Mouse (Mus musculus) embryonic facial prominence, embryonic 13.5 days (tissue): ENCODE data around the gene Atg13. TPM values are rescaled to one million over a fixed set of nuclear protein-coding genes. Genes with fewer than 3 reads are reported as not detected.
A peak's percentile ranks its signal among the peaks of the same experiment; 100 is the strongest.

ENCODE experiments used
- ATAC-seq: fragments of 200-750 bp; cut with Nextera tagmentation; 2 replicates; pipeline ENCODE4 v1.8.0; 2017; ENCODE audit warnings: low read depth; ENCODE audit not compliant: insufficient number of reproducible peaks, insufficient read depth, low FRiP score, low TSS enrichment
- H3K27ac ChIP-seq: fragments of 300-500 bp; sonication (generic); 2 replicates; pipeline ENCODE4 v1.5.1; 2015; ENCODE audit warnings: moderate library complexity, mild to moderate bottlenecking, inconsistent platforms
- H3K27me3 ChIP-seq: fragments of 300-500 bp; sonication (generic); 2 replicates; pipeline ENCODE4 v1.6.1; 2015; ENCODE audit warnings: mild to moderate bottlenecking, inconsistent platforms
- H3K36me3 ChIP-seq: fragments of 300-500 bp; sonication (generic); 2 replicates; pipeline ENCODE4 v1.6.1; 2015; ENCODE audit warnings: mild to moderate bottlenecking, inconsistent platforms
- H3K4me1 ChIP-seq: fragments of 300-500 bp; sonication (generic); 2 replicates; pipeline ENCODE4 v1.6.1; 2015; ENCODE audit warnings: inconsistent platforms
- H3K4me2 ChIP-seq: fragments of 300-500 bp; sonication (generic); 2 replicates; pipeline ENCODE4 v1.6.1; 2015; ENCODE audit warnings: moderate library complexity, mild to moderate bottlenecking, inconsistent platforms
- H3K4me3 ChIP-seq: fragments of 300-500 bp; sonication (generic); 2 replicates; pipeline ENCODE4 v1.5.1; 2015; ENCODE audit warnings: mild to moderate bottlenecking, inconsistent platforms
- H3K9ac ChIP-seq: fragments of 300-500 bp; sonication (generic); 2 replicates; pipeline ENCODE4 v1.6.1; 2015; ENCODE audit warnings: mild to moderate bottlenecking, inconsistent platforms
- H3K9me3 ChIP-seq: fragments of 300-500 bp; sonication (generic); 2 replicates; pipeline ENCODE4 v1.6.1; 2016; ENCODE audit warnings: inconsistent platforms
- WGBS: fragments of 180-500 bp; shearing (Covaris S2); methylation state at CpG from one replicate; pipeline ENCODE4 v1.1.7; 2015; ENCODE audit warnings: mixed read lengths; 5-methylcytosine and 5-hydroxymethylcytosine counted together
- polyA plus RNA-seq: library from polyadenylated mRNA; unstranded; fragments of >200 nt; fragmentation: Nextera tagmentation; extraction: Ambion mirVana; gene quantifications from 2 replicates; pipeline ENCODE4 v1.2.1, GENCODE M21; 2015

Atg13 gene
- polyA plus RNA-seq, 1 experiment from 2014 or later, result 28.5 TPM

DNA sequence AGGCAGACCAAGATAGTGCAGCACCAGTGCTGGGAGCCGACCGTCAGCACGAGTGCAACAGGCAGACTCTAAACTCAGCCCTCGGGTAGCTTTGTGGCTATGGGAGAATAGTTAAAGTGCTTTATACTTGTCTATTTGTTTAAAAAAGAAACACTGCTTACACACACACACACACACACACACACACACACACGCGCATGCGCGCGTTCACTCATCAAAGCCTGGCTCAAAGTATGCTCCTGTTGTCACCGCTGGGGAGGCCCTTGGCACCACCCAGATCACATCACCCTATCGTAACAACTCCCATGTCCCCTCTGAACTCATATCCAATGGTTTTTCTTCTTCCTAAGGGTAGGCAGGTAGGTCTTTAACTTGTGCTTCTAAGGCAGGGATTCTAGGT is 66.4 kb downstream of the Atg13 start:
- no peak overlapping the region for H3K9ac ChIP-seq
- H3K4me3 ChIP-seq, result no peak overlapping the region
- H3K27ac ChIP-seq, result no peak overlapping the region
- H3K4me2 ChIP-seq, result no peak overlapping the region
- H3K36me3 ChIP-seq, result peaks cover 61% of the 10 kb centered on the region
- 93% methylated on average over 11 of the region's 11 CpGs for WGBS
- H3K9me3 ChIP-seq, result no peaks in the 10 kb centered on the region
- no peak for ATAC-seq
- no peaks in the 10 kb centered on the region for H3K27me3 ChIP-seq
- H3K4me1 ChIP-seq, result peaks cover 11% of the 10 kb centered on the region

DNA sequence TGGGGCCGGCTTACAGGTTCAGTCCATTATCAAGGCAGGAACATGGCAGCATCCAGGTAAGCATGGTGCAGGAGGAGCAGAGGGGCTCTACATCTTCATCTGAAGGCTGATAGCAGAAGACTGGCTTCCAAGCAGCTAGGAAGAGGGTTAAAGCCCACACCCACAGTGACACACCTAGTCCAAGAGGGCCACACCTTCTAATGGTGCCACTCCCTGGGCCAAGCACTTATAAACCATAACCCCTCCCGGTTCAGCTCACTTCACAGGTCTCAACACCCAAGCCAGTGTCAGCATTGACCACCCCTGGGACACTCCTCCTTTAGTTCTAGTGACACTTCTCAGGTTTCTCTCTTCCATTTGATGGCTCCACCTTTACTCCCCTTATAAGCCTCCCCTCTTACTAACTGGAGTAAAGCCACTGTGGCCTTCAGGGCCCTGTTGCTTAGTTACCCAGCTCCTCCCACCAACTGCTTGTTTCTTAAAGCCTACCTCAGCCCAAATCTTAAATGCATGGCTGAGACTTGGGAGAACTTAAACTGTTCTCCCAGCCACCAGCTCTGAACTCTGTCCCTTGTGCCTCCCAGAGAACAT is 67.5 kb downstream of the Atg13 start:
- ATAC-seq, result no peak
- WGBS, result 87% methylated on average over 2 of the region's 2 CpGs

DNA sequence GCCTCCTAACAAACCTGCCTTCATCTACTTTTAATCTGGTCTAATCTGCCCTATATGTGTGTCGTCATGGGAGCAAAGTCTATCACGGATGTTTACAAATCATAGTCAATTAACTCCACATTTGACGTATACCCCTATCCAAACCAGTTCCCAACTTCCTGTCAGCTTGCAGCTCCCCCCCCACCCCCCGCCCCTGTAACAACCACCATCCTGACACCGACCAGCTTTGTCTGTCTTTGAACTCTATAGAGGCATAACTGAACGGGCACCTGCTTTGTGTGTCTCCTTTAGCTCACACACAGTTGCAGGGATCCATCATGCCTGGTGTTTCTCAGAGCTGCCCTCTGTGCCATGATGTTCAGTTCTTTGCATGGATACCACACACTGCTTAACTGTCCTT is 71.4 kb downstream of the Atg13 start:
- no peak overlapping the region for H3K4me3 ChIP-seq
- no peak overlapping the region for H3K9ac ChIP-seq
- no peaks in the 10 kb centered on the region for H3K27me3 ChIP-seq
- ATAC-seq, result no peak
- H3K4me1 ChIP-seq, result no peaks in the 10 kb centered on the region
- no peak overlapping the region for H3K27ac ChIP-seq
- H3K36me3 ChIP-seq, result peaks cover 19% of the 10 kb centered on the region
- H3K4me2 ChIP-seq, result no peak overlapping the region
- H3K9me3 ChIP-seq, result no peaks in the 10 kb centered on the region
- WGBS, result 61% methylated on average over 6 of the region's 6 CpGs

More for the DNA sequence above, 67.5 kb downstream of the Atg13 start:
- Histone ChIP-seq H3K4me1 (0 out of 2 replicates have a peak, but pooled peaks cover 1% of the 10 kb centered on the region), H3K36me3 (peaks cover 59% of the 10 kb centered on the region), H3K9me3 (no peaks in the 10 kb centered on the region), H3K27ac (no peak overlapping the region), H3K4me2 (no peak overlapping the region), H3K4me3 (no peak overlapping the region), H3K27me3 (no peaks in the 10 kb centered on the region), H3K9ac (no peak overlapping the region)

DNA sequence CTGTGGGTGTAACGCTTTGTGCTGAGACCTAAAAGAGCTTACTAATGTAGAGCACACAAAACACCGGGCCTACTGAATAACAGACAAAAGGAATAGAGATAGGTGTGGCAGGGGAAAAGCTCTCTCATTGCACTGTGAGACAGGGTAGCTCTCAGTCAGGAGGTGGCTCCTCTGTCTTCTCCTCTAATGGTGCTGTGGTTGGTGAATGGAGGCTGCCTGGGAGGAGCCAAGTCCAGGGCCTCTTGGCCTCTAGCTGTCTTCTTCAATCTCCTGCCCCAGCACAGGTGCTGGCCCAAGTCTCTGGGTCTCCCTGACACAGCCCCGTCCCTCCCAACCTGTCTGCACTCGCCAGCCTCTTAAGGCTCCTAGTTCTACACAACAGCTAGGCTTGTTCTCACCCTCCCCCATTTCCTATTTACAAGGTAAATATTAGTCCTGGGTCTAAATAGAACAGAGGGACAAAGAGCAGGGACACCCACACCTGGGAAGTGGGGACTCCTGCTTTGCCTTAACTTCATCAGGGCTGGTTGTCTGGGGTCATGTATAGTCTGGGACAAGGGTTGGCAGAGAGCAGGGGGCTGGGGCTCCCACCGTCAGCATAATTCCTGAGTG is 73.5 kb downstream of the Atg13 start:
- H3K4me3 ChIP-seq, result no peak overlapping the region
- H3K9ac ChIP-seq, result no peak overlapping the region
- WGBS, result 81% methylated on average over 5 of the region's 5 CpGs
- H3K36me3 ChIP-seq, result no peaks in the 10 kb centered on the region; the same call in 1 of the 2 replicates
- no peak for ATAC-seq
- no peaks in the 10 kb centered on the region for H3K27me3 ChIP-seq
- H3K27ac ChIP-seq, result no peak overlapping the region
- no peak overlapping the region for H3K4me2 ChIP-seq
- H3K9me3 ChIP-seq, result no peaks in the 10 kb centered on the region
- no peaks in the 10 kb centered on the region for H3K4me1 ChIP-seq

DNA sequence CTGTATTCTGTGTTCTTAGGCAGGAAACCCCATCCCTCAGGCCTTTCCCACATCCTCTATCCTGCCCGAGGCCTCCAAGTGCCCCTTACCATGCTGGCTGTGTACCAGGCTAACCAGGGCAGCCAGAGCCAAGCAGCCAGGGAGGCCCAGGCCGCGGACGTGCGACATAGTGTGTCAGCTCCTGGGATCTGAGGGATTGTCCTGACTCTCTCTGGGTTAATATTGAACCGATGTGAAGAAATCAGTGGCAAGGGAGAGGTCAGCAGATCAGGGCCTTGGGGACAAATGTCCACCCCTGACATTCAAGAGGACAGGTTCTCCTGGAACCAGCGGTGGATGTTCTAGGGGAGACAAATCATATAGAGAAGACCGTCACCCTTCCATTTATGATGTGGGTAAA is 74.1 kb downstream of the Atg13 start, which contains the start of gene F2:
F2 (minus strand) TSS at position 186 of the 400 bp plus-strand sequence.
- WGBS, result 88% methylated on average over 8 of the region's 8 CpGs
- Histone ChIP-seq H3K27ac (no peak within 1 kb of the TSS), H3K27me3 (no peaks in the 10 kb centered on the region), H3K4me2 (no peak within 1 kb of the TSS), H3K4me3 (no peak within 1 kb of the TSS), H3K9ac (no peak within 1 kb of the TSS), H3K9me3 (no peaks in the 10 kb centered on the region), H3K36me3 (no peaks in the 10 kb centered on the region), H3K4me1 (no peaks in the 10 kb centered on the region)
- no peak for ATAC-seq

DNA sequence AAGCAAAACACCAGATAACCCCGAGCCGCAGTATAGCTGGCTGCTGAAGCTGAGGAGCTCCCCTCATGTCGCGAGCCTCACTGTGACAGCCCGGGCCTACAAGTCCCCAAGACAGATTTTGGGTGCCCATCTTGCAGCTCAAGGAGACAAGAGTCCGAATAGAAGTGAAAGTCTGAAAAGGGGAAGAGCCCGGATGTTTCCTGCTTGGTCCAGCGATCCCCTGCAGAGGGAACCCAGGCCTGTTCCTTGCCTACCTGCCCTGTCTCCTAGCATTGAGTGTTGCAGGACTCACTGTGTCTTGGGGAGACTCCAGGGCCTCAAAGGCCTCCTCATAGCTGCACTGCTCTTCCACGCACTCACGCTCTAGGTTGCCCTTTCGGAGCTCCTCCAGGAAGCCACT is 74.9 kb downstream of the Atg13 start:
- Histone ChIP-seq H3K9ac (no peak overlapping the region), H3K4me2 (no peak overlapping the region), H3K4me1 (no peaks in the 10 kb centered on the region), H3K36me3 (no peaks in the 10 kb centered on the region), H3K9me3 (no peaks in the 10 kb centered on the region), H3K4me3 (no peak overlapping the region), H3K27me3 (no peaks in the 10 kb centered on the region), H3K27ac (no peak overlapping the region)
- 89% methylated on average over 11 of the region's 11 CpGs for WGBS
- no peak for ATAC-seq

DNA sequence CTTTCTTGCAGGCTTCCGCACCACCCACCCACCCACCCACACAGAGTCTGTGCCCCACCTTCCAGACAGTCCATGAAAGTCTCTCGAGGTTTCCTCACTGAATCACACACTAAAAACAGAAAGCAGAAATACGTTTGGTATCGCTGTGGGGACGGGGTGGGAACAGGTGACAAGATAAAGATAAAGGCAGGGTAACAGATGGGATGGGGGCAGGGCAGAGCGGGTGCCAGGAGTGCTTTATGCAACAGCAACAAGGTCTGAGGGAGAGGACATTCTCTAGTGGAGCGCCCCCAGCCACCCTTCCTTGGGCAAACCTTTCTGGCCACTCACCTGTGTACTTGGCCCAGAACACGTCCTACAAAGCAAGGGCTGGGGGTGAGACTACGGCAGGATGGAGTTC is 75.5 kb downstream of the Atg13 start:
- H3K4me3 ChIP-seq, result no peak overlapping the region
- H3K4me1 ChIP-seq, result no peaks in the 10 kb centered on the region
- H3K36me3 ChIP-seq, result no peaks in the 10 kb centered on the region
- ATAC-seq, result no peak
- no peak overlapping the region for H3K4me2 ChIP-seq
- WGBS, result 82% methylated on average over 9 of the region's 9 CpGs
- H3K27me3 ChIP-seq, result no peaks in the 10 kb centered on the region
- H3K27ac ChIP-seq, result no peak overlapping the region
- H3K9me3 ChIP-seq, result no peaks in the 10 kb centered on the region
- H3K9ac ChIP-seq, result no peak overlapping the region

DNA sequence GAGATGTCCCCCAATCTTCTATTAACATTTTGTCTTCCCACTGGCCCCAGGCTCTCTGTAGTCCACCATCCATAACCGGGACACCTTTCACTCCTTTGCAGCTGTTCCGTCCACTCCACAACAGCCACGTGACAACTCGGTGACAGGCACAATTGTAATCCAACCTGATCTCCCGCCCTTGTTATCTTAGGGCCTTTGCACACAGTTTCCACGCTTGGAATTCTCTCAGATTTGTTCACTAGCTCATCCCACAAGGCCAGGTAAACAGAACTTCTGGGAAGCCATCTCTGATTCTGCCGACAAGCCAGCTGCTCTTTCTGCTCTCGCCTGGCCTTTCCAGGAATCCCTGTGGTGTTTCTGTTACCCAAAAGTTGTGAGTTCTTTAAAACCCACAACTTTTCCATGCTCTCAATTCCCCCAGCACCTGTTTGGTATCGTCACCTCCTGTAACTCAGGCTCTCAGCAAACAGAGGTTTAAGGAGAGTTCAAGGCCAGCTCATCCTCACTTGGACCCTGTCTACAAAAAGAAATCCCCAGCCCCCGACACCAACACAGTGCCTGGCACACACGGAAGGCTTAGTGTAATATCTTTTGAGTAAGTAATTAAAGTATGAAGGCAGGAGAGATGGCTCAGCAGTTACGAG is 76.9 kb downstream of the Atg13 start:
- H3K4me2 ChIP-seq, result no peak overlapping the region
- H3K9me3 ChIP-seq, result no peaks in the 10 kb centered on the region
- H3K27ac ChIP-seq, result no peak overlapping the region
- H3K9ac ChIP-seq, result no peak overlapping the region
- H3K36me3 ChIP-seq, result no peaks in the 10 kb centered on the region
- H3K4me3 ChIP-seq, result no peak overlapping the region
- H3K4me1 ChIP-seq, result no peaks in the 10 kb centered on the region
- ATAC-seq, result no peak
- 79% methylated on average over 12 of the region's 12 CpGs for WGBS
- H3K27me3 ChIP-seq, result no peaks in the 10 kb centered on the region

DNA sequence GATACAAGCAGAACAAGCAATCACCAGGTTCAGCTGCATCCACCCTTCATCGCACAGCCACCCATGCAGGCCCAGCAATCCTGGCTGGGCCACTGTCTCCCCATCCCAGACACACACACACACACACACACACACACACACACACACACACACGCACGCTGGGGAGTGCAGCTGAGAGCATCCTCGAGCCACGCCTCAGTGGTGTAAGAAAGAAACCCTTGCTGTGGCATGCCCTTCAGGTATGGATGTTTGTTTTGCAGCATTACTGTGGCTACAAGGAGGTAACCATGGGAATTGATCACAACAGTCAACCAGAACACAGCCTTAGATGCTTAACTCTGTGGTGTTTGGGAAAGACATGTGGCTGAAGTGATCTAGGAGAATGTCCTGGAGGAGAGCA is 78.1 kb downstream of the Atg13 start:
- 71% methylated on average over 5 of the region's 5 CpGs for WGBS
- no peaks in the 10 kb centered on the region for H3K27me3 ChIP-seq
- ATAC-seq, result 0 out of 2 replicates have a peak, but pooled peaks have one; percentile 18

DNA sequence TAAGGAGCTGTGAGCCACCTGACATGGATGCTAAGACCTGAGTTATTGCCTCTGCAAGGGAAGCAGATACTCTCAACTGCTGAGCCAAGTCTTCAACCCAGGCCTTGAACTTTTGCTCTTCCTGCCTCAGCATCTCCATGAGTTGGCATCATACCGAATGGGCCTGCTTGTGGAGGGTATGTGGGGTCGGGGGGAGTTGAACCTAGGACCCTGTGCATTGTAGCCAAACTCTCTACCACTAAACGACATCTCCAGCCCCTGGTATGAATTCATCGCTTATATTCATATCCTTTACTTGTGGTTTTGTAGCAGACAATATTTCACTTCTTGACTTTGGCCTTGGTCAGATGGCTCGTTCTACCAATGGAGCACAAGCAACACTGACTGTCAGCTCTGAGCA is 78.5 kb downstream of the Atg13 start:
- no peaks in the 10 kb centered on the region for H3K4me1 ChIP-seq
- no peak overlapping the region for H3K27ac ChIP-seq
- H3K4me2 ChIP-seq, result no peak overlapping the region
- H3K9me3 ChIP-seq, result no peaks in the 10 kb centered on the region
- no peak overlapping the region for H3K9ac ChIP-seq
- H3K27me3 ChIP-seq, result no peaks in the 10 kb centered on the region
- H3K4me3 ChIP-seq, result no peak overlapping the region
- 79% methylated on average over 5 of the region's 5 CpGs for WGBS
- H3K36me3 ChIP-seq, result no peaks in the 10 kb centered on the region
- no peak for ATAC-seq

More for the DNA sequence above, 78.1 kb downstream of the Atg13 start:
- Histone ChIP-seq H3K9ac (no peak overlapping the region), H3K27ac (no peak overlapping the region), H3K4me1 (no peaks in the 10 kb centered on the region), H3K4me2 (no peak overlapping the region), H3K9me3 (no peaks in the 10 kb centered on the region), H3K36me3 (no peaks in the 10 kb centered on the region), H3K4me3 (no peak overlapping the region)

DNA sequence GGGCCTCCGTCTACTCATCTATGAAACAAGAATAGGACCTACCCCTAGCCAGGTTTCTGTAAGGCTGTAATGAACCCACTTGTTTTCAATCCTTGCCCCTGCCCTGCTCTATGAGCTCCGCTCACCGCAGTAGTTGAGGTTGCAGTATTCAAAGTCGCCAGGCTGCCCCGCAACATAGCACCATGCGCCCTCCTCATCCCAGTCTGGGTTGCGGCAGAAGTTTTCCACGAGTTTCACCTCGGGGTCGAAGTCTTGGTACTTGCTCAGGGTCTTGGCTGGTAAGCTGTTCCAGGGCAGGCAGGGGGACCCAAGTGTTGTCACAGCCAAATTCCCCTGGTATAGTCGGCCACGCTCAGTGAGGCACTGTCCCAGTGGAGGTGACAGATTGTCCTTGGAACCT is 80.0 kb downstream of the Atg13 start:
- Histone ChIP-seq H3K27me3 (no peaks in the 10 kb centered on the region), H3K9ac (no peak overlapping the region), H3K27ac (no peak overlapping the region), H3K4me1 (no peaks in the 10 kb centered on the region), H3K4me3 (no peak overlapping the region), H3K36me3 (no peaks in the 10 kb centered on the region), H3K9me3 (no peaks in the 10 kb centered on the region), H3K4me2 (no peak overlapping the region)
- ATAC-seq, result no peak
- WGBS, result 91% methylated on average over 12 of the region's 12 CpGs

DNA sequence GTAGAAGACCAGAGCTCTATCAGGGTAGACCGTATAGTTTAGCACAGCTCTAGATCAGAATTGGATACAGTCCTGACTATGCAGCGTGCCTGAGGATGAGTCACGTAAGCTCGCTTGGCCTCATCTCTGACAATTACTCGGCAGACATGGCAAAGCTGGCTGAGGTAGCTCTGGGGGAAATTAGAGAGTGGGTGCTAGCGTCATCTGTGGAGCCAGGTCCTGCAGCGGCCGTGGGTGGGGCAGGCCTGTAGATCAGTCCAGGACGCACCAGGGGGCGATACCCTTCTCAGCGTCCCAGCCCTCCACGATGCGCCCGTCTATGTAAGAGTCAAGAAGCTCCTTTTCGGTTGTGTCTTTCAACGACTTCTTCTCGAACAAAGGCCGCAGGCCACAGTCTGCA is 80.7 kb downstream of the Atg13 start:
- Histone ChIP-seq H3K9me3 (no peaks in the 10 kb centered on the region), H3K36me3 (0 out of 2 replicates have a peak, but pooled peaks cover 3% of the 10 kb centered on the region), H3K4me2 (no peak overlapping the region), H3K27me3 (no peaks in the 10 kb centered on the region), H3K9ac (no peak overlapping the region), H3K27ac (no peak overlapping the region), H3K4me1 (no peaks in the 10 kb centered on the region), H3K4me3 (no peak overlapping the region)
- WGBS, result 85% methylated on average over 18 of the region's 18 CpGs
- no peak for ATAC-seq
